Mouse (Mus musculus) kidney, embryonic 14.5 days (tissue): ENCODE measurements around the gene Wsb2. TPM values are rescaled to one million over a fixed set of nuclear protein-coding genes. Genes with fewer than 3 reads are reported as not detected.
"Not testable (repeated sequence)": the region's sequence is repeated elsewhere in the genome, so short reads cannot be mapped to it uniquely, and the experiment has no call there.

Experiments
- ATAC-seq: fragments of 200-750 bp; cut with Nextera tagmentation; 2 replicates; pipeline ENCODE4 v1.8.0; 2017; ENCODE audit warnings: moderate number of reproducible peaks, mild to moderate bottlenecking, moderate TSS enrichment, moderate library complexity; ENCODE audit not compliant: low FRiP score, low TSS enrichment
- H3K27ac ChIP-seq: fragments of 300-500 bp; sonication (generic); 2 replicates; pipeline ENCODE4 v1.5.1; 2014; ENCODE audit warnings: low read depth, mild to moderate bottlenecking, low read length, moderate library complexity, mixed read lengths
- H3K27me3 ChIP-seq: fragments of 300-500 bp; sonication (generic); 2 replicates; pipeline ENCODE4 v1.6.1; 2014; ENCODE audit warnings: mild to moderate bottlenecking, low read length; ENCODE audit not compliant: control insufficient read depth, insufficient read depth
- H3K36me3 ChIP-seq: fragments of 300-500 bp; sonication (generic); 2 replicates; pipeline ENCODE4 v1.6.1; 2014; ENCODE audit warnings: low read length, mixed read lengths; ENCODE audit not compliant: control insufficient read depth, insufficient read depth
- H3K4me1 ChIP-seq: fragments of 300-500 bp; sonication (generic); 2 replicates; pipeline ENCODE4 v1.6.1; 2014; ENCODE audit warnings: low read length, mixed read lengths; ENCODE audit not compliant: control insufficient read depth, insufficient read depth
- H3K4me2 ChIP-seq: fragments of 300-500 bp; sonication (generic); replicated peaks from 2 replicates; pipeline ENCODE4 v1.6.1; 2014; ENCODE audit warnings: low read depth, mild to moderate bottlenecking, low read length
- H3K4me3 ChIP-seq: fragments of 300-500 bp; sonication (generic); 2 replicates; pipeline ENCODE4 v1.5.1; 2014; ENCODE audit warnings: mild to moderate bottlenecking, low read length
- H3K9ac ChIP-seq: fragments of 300-500 bp; sonication (generic); 2 replicates; pipeline ENCODE4 v1.6.1; 2014; ENCODE audit warnings: low read depth, mild to moderate bottlenecking, low read length, moderate library complexity
- H3K9me3 ChIP-seq: fragments of 300-500 bp; sonication (generic); 2 replicates; pipeline ENCODE4 v1.6.1; 2016; ENCODE audit warnings: low read length; ENCODE audit not compliant: control insufficient read depth
- WGBS: fragments of 180-500 bp; shearing (Covaris S2); extraction: QIAGEN DNeasy Blood & Tissue Kit; methylation state at CpG from one replicate; pipeline ENCODE4 v1.1.7; 2014; 5-methylcytosine and 5-hydroxymethylcytosine counted together
- polyA plus RNA-seq: library from polyadenylated mRNA; unstranded; fragments of >200 nt; fragmentation: Nextera tagmentation; extraction: Ambion mirVana; gene quantifications from 2 replicates; pipeline ENCODE4 v1.2.1, GENCODE M21; 2014

Gene Wsb2
- polyA plus RNA-seq, 1 experiment from 2014 or later, result 72.2 TPM

GRCm38 (mm10) chr5:117330457-117330856 is 26.6 kb upstream of the Wsb2 start:
- no peaks in the 10 kb centered on the region for H3K9me3 ChIP-seq
- no peak overlapping the region for H3K27ac ChIP-seq
- no peak for ATAC-seq
- H3K4me2 ChIP-seq, result no peak overlapping the region
- no peaks in the 10 kb centered on the region for H3K27me3 ChIP-seq
- H3K4me1 ChIP-seq, result no peaks in the 10 kb centered on the region
- 76% methylated on average over 7 of the region's 7 CpGs for whole genome bisulfite sequencing
- no peak overlapping the region for H3K4me3 ChIP-seq
- no peak overlapping the region for H3K9ac ChIP-seq
- 0 out of 2 replicates have a peak, but pooled peaks cover 3% of the 10 kb centered on the region for H3K36me3 ChIP-seq

- H3K9ac ChIP-seq, result no peak overlapping the region
- 0 out of 2 replicates have a peak, but pooled peaks cover 7% of the 10 kb centered on the region for H3K36me3 ChIP-seq
- no peak for ATAC-seq
- H3K9me3 ChIP-seq, result no peaks in the 10 kb centered on the region
- no peaks in the 10 kb centered on the region for H3K4me1 ChIP-seq
- H3K27me3 ChIP-seq, result no peaks in the 10 kb centered on the region
- H3K4me2 ChIP-seq, result no peak overlapping the region
- 92% methylated on average over 10 of the region's 10 CpGs for WGBS
- H3K27ac ChIP-seq, result no peak overlapping the region
- H3K4me3 ChIP-seq, result no peak overlapping the region
Observed at GRCm38 (mm10) chr5:117337999-117338398, 19.1 kb upstream of the Wsb2 start.

- H3K4me2 ChIP-seq, result no peak overlapping the region
- no peak overlapping the region for H3K27ac ChIP-seq
- no peak overlapping the region for H3K9ac ChIP-seq
- no peak overlapping the region for H3K4me3 ChIP-seq
- 86% methylated on average over 8 of the region's 8 CpGs for WGBS
- H3K36me3 ChIP-seq, result 0 out of 2 replicates have a peak, but pooled peaks cover 7% of the 10 kb centered on the region
- no peaks in the 10 kb centered on the region for H3K27me3 ChIP-seq
- no peak for ATAC-seq
- no peaks in the 10 kb centered on the region for H3K9me3 ChIP-seq
- H3K4me1 ChIP-seq, result no peaks in the 10 kb centered on the region
Observed at GRCm38 (mm10) chr5:117338503-117338902, 18.6 kb upstream of the Wsb2 start.

DNA sequence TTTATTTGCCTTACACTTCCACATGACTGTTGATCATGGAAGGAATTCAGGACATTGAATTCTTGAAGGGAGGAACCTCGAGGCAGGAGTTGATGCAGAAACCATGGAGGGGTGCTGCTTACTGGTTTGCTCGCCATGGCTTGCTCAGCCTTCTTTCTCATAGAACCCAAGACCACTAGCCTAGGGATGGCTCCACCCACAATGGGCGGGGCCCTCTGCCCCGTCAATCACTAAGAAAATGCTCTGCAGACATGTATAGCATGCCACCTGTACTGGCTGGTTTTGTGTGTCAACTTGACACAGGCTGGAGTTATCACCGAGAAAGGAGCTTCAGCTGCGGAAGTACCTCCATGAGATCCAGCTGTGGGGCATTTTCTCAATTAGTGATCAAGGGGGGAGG is 17.0 kb upstream of the Wsb2 start:
- Histone ChIP-seq H3K4me3 (no peak overlapping the region), H3K27ac (no peak overlapping the region), H3K9me3 (no peaks in the 10 kb centered on the region), H3K27me3 (no peaks in the 10 kb centered on the region), H3K36me3 (0 out of 2 replicates have a peak, but pooled peaks cover 7% of the 10 kb centered on the region), H3K4me2 (no peak overlapping the region), H3K4me1 (no peaks in the 10 kb centered on the region), H3K9ac (no peak overlapping the region)
- ATAC-seq, result no peak
- 84% methylated on average over 6 of the region's 6 CpGs for WGBS

DNA sequence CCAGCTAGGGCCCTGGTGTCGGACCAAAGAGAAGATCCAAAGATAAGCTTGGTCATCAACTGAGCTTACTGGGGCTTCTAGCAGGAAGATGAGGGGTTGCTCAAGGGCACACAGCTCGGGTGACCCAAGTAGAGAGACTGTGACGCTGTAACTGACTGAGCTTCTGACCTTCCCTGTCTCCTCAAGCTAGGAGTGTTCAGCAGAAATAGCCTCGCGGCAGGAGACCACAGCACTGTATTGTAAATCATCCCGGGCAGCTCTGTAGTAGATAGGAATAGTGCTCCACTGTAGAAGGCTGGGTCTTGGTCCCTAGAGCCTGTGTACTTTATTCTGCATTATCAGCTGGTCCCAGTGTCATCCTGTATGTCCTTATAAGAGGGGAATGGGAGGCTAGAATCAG is 15.2 kb upstream of the Wsb2 start:
- Histone ChIP-seq H3K4me2 (no peak overlapping the region), H3K4me1 (no peaks in the 10 kb centered on the region), H3K27ac (no peak overlapping the region), H3K36me3 (0 out of 2 replicates have a peak, but pooled peaks cover 7% of the 10 kb centered on the region), H3K4me3 (no peak overlapping the region), H3K9ac (no peak overlapping the region), H3K27me3 (no peaks in the 10 kb centered on the region), H3K9me3 (no peaks in the 10 kb centered on the region)
- ATAC-seq, result no peak
- WGBS, result 47% methylated on average over 6 of the region's 6 CpGs

GRCm38 (mm10) chr5:117344496-117344895 is 12.6 kb upstream of the Wsb2 start:
- H3K9me3 ChIP-seq, H3K9ac ChIP-seq, H3K4me3 ChIP-seq, H3K36me3 ChIP-seq, H3K27ac ChIP-seq, H3K27me3 ChIP-seq, H3K4me1 ChIP-seq, H3K4me2 ChIP-seq, ATAC-seq: not testable (repeated sequence)
- 87% methylated on average over 5 of the region's 5 CpGs for WGBS

GRCm38 (mm10) chr5:117345432-117345976 is 11.6 kb upstream of the Wsb2 start:
- Histone ChIP-seq H3K27ac (no peak overlapping the region), H3K9ac (no peak overlapping the region), H3K36me3 (0 out of 2 replicates have a peak, but pooled peaks cover 3% of the 10 kb centered on the region), H3K27me3 (no peaks in the 10 kb centered on the region), H3K9me3 (no peaks in the 10 kb centered on the region; the same call in 1 of the 2 replicates), H3K4me3 (no peak overlapping the region), H3K4me2 (no peak overlapping the region), H3K4me1 (no peaks in the 10 kb centered on the region)
- 82% methylated on average over 5 of the region's 5 CpGs for WGBS
- no peak for ATAC-seq

DNA sequence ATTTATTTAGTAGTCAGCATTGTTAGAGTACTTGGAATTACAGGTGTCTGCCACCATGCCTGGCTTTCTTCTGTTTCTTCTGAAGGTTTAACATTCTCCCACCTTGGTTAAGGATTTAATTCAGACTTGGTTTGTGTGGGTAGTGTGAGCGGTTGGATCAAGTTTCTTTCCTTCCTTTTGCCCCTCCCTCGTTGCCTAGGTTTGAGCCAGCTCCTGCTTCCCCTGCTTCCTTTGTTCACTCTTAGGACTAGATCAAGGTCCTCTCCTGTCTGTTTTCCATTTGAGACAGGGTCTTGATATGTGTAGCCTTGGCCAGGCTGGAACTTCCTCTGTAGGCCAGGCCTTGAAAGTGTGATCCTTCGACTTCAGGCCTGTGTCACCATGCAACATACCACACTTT is 10.8 kb upstream of the Wsb2 start:
- Histone ChIP-seq H3K9ac (no peak overlapping the region), H3K36me3 (0 out of 2 replicates have a peak, but pooled peaks cover 3% of the 10 kb centered on the region), H3K27me3 (no peaks in the 10 kb centered on the region), H3K4me2 (no peak overlapping the region), H3K27ac (no peak overlapping the region), H3K4me1 (no peaks in the 10 kb centered on the region), H3K9me3 (no peaks in the 10 kb centered on the region; the same call in 1 of the 2 replicates), H3K4me3 (no peak overlapping the region)
- 44% methylated on average over 3 of the region's 3 CpGs for WGBS
- no peak for ATAC-seq

GRCm38 (mm10) chr5:117347011-117347410 is 10.1 kb upstream of the Wsb2 start:
- no peaks in the 10 kb centered on the region for H3K27me3 ChIP-seq
- ATAC-seq, result no peak
- no peaks in the 10 kb centered on the region; the same call in 1 of the 2 replicates for H3K9me3 ChIP-seq
- no peak overlapping the region for H3K4me3 ChIP-seq
- 0 out of 2 replicates have a peak, but pooled peaks cover 3% of the 10 kb centered on the region for H3K36me3 ChIP-seq
- no peak overlapping the region for H3K4me2 ChIP-seq
- no peaks in the 10 kb centered on the region for H3K4me1 ChIP-seq
- H3K9ac ChIP-seq, result no peak overlapping the region
- 61% methylated on average over 5 of the region's 5 CpGs for WGBS
- H3K27ac ChIP-seq, result no peak overlapping the region
